Mouse (Mus musculus): ENCODE measurements around the gene Kif26a.
A peak's percentile ranks its signal among the peaks of the same experiment; 100 is the strongest.

Kif26a gene

GRCm38 (mm10) chr12:112130161-112130860 is 15.7 kb upstream of the Kif26a start:
- no peak for DNase-seq (ENCODE audit: low read depth, low spot score)

- DNase-seq (ENCODE audit: low read depth, low spot score), result no peak
Measured at GRCm38 (mm10) chr12:112130957-112131356, 15.1 kb upstream of the Kif26a start.

- DNase-seq (ENCODE audit: low read depth, low spot score), result no peak
Measured at GRCm38 (mm10) chr12:112140231-112140630, 5.8 kb upstream of the Kif26a start.

- no peak for DNase-seq (ENCODE audit: low read depth, low spot score)
Measured at GRCm38 (mm10) chr12:112140745-112141144, 5.3 kb upstream of the Kif26a start.

- no peak for DNase-seq (ENCODE audit: low read depth, low spot score)
Measured at GRCm38 (mm10) chr12:112141300-112141699, 4.7 kb upstream of the Kif26a start.

- DNase-seq (ENCODE audit: low read depth, low spot score), result peak; percentile 49
Measured at GRCm38 (mm10) chr12:112143116-112143832, 2.7 kb upstream of the Kif26a start.

- DNase-seq (ENCODE audit: low read depth, low spot score), result no peak
Measured at GRCm38 (mm10) chr12:112143833-112144201, 2.2 kb upstream of the Kif26a start.

GRCm38 (mm10) chr12:112144377-112145115 is 1.5 kb upstream of the Kif26a start:
- no peak for DNase-seq (ENCODE audit: low read depth, low spot score)

- DNase-seq (ENCODE audit: low read depth, low spot score), result peak; percentile 39
Measured at GRCm38 (mm10) chr12:112145211-112145874, 665 bp upstream of the Kif26a start.

GRCm38 (mm10) chr12:112147365-112147764 is 1.4 kb downstream of the Kif26a start:
- no peak for DNase-seq (ENCODE audit: low read depth, low spot score)

- DNase-seq (ENCODE audit: low read depth, low spot score), result no peak
Measured at GRCm38 (mm10) chr12:112150011-112150410, 4.0 kb downstream of the Kif26a start.

GRCm38 (mm10) chr12:112151244-112151979 is 5.4 kb downstream of the Kif26a start:
- DNase-seq (ENCODE audit: low read depth, low spot score), result no peak

- DNase-seq (ENCODE audit: low read depth, low spot score), result no peak
Measured at GRCm38 (mm10) chr12:112151980-112152362, 6.0 kb downstream of the Kif26a start.

- no peak for DNase-seq (ENCODE audit: low read depth, low spot score)
Measured at GRCm38 (mm10) chr12:112153597-112153996, 7.6 kb downstream of the Kif26a start.

- DNase-seq (ENCODE audit: low read depth, low spot score), result no peak
Measured at GRCm38 (mm10) chr12:112154476-112154875, 8.5 kb downstream of the Kif26a start.

- DNase-seq (ENCODE audit: low read depth, low spot score), result no peak
Measured at GRCm38 (mm10) chr12:112155218-112156051, 9.4 kb downstream of the Kif26a start.

- no peak for DNase-seq (ENCODE audit: low read depth, low spot score)
Measured at GRCm38 (mm10) chr12:112156804-112157203, 10.8 kb downstream of the Kif26a start.

GRCm38 (mm10) chr12:112158246-112158645 is 12.2 kb downstream of the Kif26a start:
- DNase-seq (ENCODE audit: low read depth, low spot score), result no peak

GRCm38 (mm10) chr12:112158784-112159183 is 12.8 kb downstream of the Kif26a start:
- DNase-seq (ENCODE audit: low read depth, low spot score), result no peak
